Mouse (Mus musculus) testis, adult 2 months (tissue): Measurements from ENCODE around the gene Ubr3.

ENCODE experiments used
- CTCF ChIP-seq: fragments of 200-500 bp; IDR thresholded peaks from 2 replicates; pipeline ENCODE4 v1.5.1; 2012; ENCODE audit warnings: low read depth, mild to moderate bottlenecking, inconsistent platforms, low read length, moderate library complexity; ENCODE audit not compliant: control insufficient read depth, insufficient read depth, insufficient replicate concordance
- POLR2A ChIP-seq: fragments of 200-500 bp; IDR thresholded peaks from 2 replicates; pipeline ENCODE4 v1.6.1; 2012; ENCODE audit warnings: low read depth, mild to moderate bottlenecking, inconsistent platforms, low read length, moderate library complexity; ENCODE audit not compliant: control insufficient read depth

DNA sequence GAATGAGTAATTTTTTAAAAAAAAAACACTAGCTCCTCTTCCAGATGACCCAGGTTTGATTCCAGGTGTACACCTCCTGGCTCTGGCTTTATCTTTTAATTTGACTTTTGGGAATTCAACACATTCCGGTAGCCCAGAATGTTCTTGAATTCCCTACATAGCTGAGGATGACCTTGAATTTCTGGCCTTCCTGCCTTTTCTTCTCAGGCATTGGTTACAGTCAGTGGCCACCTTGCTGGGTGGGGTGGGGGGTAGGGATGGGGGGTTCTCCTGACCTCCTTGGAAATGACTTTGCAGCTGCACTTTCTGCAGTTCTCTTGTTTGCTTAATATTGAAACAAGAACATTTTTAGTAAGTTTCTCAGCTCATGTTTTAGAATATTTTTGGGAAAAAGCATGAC lies 3.9 kb upstream of the Ubr3 start:
- no peak for TF ChIP-seq CTCF
- no peak for TF ChIP-seq POLR2A
